Mouse (Mus musculus): ENCODE measurements around the gene Fadd.

DNA sequence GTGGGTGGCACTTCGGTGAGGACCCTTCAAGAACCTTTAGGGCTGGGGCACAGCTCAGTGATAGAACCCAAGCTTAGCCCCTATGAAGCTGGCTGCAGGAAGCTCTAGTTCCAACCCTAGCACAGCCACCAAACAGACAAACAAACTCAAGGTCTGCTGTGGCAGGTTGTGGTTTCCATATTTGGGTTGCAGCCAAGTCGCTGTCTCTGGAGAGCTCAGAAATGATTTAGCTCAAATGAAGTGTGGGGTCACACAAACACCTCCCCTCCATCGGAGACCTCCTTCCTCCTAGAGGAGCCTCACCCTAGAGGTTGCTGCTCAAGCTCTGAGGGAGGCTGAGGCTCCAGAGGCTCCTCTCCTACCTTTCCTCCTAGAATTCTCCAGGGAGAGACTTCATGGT is 48.4 kb upstream of the Fadd start:
- TF ChIP-seq EP300 (IDR thresholded peaks at IDR 0.05; ENCODE audit: low read depth) (no peak), CTCF (IDR thresholded peaks at IDR 0.05; ENCODE audit: low read depth) (no peak)
